Mouse (Mus musculus): ENCODE measurements at regions not wholly inside any gene's neighbourhood (a gene's known extent, or its start where the extent isn't known, plus 50 kb on each side); places are given as distances from the start of the nearest gene placed in this dataset.
"Not testable (repeated sequence)": the region's sequence is repeated elsewhere in the genome, so short reads cannot be mapped to it uniquely, and the experiment has no call there.

DNA sequence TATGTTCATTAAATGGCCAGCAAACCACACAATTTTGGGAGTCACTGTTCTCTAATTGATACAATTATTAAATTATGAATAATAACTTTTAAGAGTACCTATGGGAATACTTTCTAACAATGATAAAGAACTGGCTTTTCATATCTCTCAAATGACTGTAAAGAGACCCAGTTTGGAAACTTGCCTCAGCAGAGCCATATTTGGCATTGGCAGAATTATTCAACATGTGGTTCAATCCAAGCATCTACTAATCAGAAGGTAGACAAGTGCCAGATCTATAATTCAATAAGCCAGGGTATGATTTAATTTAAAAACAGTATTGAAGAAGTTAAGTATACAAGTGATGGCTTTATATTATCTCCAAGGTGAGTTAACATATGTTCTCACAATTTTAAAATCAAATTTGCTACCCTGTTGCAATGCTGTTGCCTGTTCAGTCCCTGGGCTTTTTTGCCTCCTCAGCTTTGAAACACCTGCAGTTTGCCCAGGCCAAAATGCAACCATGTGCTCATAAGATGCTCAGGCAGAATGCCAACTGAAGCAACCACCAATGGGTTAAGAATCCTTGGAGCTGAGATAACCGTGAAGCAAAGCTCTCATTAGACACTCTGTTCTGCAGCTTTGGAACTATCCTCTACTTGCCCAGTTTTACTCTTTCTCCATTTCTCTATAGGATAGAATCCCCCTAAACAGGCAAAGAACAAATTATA, 897.2 kb downstream of the Ets1 start:
- DNase-seq = no peak

DNA sequence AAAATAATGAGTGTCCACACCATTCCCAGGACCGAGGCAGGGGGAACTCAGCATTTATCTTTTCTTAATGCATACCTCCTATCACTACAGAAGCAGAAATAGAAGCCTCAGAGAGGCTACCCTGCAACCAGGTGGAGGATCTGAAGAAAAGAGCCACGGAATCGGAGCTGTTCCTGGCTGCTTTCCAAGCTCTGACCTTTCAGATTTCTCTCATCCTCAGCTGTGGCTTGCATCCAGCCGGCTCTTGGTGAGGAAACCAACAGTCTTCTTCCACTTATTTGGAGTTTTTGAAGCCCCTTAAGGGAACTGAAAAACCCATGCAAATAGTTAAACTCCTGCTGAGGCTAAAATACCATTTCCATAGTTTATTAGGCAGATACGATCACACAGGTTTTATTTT, 907.3 kb downstream of the Ets1 start:
- DNase-seq = no peak

DNA sequence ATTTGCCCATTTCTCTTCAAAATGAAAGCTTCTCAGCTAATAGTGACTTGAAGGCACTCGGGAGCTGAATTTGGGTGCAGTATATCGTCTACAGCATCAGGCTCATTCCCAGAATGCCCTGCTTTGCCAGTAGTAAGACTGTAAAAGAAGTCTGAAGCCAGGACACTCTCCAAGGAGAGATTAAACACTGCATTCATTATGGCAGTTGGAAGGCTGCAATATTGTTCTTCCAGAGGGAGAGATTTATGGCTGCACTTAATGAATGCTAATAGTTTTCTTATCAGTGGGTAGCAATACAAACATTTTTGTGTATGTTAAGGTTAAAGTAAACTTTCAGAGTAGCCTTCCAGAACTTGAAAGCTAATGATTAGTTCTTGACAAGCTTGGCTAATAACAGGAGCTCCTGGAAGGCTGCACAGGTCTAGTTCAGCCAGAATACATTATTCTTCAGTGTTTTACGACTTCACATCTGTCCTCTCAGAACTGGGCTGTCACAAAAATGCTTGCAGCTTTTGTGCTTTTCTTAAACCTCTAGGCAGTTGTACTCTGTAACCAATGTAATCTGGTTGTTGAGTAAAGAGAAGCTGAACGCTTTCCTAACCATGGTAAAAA, 910.2 kb downstream of the Ets1 start:
- no peak for DNase-seq

DNA sequence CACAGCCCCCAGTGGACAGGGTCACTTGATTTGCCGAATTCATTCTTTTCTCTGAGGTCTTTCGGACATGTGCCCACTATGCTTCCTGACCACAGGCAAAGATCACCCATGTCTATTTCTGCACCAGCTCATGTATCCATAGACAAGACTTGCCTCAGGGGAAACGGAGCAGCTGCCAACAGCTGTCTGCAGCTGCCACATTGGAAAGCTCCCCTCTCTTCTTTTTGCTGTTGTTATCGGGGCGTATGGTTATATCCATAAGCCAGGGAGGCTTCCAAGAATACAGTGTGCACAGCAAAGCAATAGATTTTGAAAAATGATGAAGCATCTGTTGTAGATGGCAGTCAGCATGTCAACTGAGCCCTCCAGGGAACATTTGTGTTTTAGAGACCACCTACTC, 913.4 kb downstream of the Ets1 start:
- no peak for DNase-seq

DNA sequence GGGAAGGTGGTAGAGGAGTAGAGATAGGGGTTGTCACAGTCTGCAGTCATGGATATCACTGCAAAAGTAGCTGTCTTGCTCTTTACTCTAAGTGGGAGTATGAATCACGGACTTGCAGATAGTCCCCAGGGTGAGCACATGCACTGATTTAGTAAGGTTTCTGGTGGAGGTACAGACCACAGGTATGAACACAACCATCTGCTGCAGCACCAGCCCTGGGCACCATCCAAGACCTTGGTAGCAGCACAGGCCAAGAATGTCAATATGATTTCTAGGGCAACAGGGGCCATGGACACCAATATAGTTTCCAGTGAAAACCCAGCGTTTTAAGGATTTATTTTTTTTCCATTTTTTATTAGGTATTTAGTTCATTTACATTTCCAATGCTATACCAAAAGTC, 913.7 kb upstream of the Kirrel3 start:
- no peak for DNase-seq

DNA sequence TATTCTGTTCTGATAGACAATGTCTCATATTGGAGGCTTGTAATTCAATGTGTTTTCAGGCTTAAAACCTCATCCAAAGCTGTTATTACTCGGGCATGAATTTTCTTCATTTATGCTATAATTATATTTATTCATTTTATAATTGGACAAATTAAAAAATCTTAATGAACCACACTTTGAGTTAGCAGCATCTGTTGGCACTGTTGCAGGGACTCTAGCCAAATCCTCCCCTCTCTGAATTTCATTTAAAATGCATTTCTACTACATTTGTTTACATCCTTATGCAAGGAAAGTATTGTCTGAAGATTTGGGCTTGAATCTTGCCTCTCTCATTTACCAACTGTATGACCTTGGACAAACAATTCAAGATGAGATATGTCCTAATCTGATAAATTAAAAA, 874.2 kb upstream of the Kirrel3 start:
- no peak for DNase-seq

DNA sequence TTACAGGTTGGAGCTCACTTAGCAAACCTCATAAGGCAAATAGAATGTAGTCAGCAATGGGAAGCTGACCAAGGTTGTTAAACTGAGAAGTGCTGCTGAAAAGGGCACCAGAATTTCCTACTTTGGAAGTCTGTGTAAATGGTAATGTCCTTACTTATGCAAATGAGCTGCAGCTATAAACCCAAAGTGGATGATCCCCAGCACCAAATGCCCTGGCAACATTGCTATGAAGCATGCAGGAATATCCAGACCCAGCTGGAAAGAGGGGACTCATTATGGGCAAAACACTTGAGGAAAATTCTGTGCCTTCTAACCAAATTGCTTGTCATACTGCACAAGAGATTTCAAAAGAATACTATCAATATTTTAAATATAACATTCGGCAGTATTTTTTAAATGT, 861.3 kb upstream of the Kirrel3 start:
- no peak for DNase-seq

DNA sequence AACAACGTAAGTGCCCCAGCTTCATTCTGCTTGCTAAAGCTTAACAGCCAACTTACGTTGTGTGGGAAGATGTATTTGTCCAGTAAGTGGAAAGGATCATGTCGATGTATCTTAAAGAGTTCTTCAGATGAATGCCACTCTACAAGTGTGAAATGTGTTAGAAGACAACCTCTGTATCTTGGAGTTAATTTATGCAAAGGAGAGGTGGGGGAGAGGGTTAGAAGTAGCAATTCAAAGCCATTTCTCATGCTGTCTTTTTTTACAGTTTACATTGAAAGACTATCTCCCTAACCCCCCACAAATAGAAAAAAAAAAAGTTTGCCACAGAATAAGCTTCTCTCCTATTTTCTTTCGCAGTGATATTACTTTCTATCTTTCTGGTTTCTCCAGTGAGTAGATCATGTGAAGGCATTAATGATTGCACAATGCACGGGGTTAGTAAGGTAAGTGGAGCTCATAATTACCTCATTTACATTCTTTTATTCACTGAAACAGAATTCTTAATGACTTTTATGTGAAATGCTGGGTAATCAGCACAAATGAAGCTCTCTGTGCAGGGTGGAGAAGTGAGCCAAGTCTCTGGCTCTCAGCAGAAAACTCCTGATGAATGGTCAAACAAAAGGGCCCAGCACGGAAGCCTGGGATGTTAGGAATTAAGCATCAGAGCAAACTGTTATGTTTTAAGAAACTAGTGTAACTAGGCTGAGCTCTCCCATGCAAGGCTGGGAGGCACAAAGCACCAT, 855.8 kb upstream of the Kirrel3 start:
- DNase-seq = peak; percentile 2

DNA sequence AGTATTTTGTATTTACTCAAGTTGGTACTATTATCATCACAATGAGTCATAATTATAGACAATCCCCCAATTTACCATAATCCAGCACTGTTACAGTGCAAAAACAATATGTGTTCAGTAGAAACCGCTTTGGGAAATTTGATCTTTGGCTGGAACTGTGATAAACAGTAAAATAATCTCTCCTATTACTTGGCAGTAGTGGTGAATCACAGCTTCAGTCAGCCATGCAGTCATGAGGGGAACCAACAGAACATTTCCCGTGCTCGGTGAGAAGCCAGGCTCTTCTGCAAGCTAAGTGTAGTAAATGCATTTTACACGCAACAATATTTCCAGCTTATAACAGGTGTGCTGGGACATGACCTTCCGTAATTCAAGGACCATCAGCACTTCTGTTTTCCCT, 822.7 kb upstream of the Kirrel3 start:
- DNase-seq = no peak

DNA sequence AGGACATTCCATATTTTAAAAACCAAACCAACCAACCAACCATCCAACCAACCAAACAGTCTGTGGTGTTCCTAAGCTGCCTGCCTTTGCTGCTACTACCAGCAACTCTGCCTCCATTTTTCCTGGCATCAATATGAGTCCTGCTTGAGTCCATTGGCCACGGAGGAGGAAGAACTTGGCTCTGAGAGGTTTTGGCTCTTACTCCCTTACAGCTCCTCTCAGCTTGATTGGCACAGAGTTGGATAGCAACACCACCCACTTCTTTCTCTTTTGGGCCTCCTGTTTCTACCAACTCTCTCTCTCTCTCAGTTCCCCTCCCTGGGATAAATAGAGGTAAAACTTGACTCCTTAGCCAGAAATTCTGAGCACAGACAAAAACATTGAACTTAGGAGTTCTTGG, 804.6 kb upstream of the Kirrel3 start:
- DNase-seq = no peak

DNA sequence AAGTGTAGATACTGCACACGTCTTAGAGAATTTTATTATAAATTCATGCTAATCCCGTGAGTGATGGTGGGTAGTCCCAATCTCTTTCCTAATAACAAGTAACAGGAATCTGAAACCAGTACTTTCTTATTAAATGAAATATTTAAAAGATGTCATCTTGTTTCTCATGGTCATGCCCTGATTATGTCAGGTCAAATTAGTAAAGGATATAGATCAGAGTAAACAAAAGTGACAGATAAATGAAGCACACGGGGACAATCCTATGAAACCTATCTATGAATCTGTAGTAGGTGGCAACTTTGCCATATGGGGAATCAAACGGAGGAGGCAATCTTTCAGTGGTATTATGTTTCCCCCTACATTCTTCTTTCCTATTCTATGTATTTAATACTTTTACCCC, 794.0 kb upstream of the Kirrel3 start:
- no peak for DNase-seq

DNA sequence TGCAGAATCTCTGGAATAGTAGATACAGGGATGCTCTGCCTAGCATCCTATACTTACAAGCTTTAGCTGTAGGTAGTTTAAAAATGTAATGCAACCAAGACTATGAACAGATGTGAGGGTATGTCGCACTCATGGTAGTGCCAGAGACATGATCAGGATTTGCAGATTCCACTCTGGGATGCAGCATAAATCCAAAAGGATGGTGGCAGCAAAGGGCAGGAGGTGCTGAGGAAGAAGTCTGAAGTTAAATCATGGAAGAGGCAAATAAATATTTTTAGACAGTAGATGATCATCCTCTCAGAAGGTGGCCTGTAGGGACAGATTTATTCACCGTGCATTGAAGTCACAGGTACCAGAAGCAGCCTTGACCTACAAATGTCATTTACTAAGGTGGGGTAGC, 768.1 kb upstream of the Kirrel3 start:
- no peak for DNase-seq

DNA sequence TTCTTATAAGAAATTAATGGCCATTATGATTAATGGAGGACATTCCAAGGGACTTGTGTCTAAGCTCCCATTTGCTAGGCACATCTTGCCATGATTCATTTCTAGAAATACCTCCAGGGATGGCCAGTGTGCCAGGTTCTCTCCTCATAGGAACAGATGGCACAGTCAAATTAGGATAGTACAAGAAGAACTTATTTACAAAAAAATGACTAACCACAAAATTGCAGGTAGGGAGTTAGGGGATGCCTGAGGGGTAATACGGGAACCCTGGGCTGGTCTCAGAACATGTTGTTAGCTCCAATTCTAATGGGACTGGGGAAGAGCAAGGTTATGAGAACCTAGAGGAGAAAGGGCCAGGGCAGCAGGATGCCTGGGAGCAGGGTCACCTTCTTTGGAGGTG, 760.9 kb upstream of the Kirrel3 start:
- no peak for DNase-seq

DNA sequence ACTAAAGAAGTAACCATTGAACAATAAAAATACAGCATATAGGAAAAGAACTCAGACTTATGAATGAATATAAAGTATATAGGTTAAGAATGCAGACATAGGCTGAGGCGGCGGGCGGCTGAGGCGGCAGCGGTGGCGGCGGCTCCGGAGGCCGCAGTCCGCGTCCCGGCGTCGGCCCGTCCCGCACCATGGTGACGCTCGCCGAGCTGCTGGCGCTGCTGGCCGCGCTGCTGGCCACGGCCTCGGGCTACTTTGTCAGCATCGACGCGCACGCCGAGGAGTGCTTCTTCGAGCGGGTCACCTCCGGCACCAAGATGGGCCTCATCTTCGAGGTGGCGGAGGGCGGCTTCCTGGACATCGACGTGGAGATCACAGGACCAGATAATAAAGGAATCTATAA, 757.6 kb upstream of the Kirrel3 start:
- not testable (repeated sequence) for DNase-seq

DNA sequence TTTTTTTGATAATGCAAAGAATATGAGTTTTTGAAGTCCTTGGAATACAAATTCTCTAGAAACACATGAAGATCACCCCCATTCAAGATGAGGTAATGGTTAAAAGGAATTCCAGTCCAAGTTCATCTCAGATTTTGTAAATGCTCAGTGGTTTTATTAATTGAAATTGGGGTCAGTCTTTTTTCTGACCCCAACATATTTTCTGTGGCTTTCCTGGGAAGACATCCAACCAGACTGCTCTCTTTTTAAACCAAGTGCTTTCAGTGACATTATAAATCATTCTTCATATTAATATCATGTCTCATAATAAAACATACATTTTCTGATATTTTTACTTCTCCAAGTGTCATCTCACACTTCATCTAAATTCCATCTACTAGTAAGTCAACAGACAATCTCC, 725.0 kb upstream of the Kirrel3 start:
- peak; percentile 4 for DNase-seq

DNA sequence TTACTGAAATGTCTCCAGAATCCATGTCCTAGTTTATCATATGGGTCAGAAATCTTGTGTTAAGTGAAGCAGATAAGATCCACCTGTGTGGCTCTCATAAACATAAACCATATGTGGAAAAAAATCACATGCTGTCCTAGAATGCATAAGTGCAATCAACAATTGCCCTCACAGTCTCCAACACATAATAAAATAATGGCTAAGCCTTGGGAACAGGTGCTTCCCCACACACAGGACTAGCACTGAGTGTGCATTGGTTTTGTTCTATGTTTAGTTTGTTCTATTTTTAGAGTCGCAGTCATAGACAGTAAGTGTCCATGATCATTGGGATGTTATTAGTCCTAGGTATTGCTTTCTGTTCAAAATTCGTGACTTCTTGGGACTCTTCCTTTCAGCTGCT, 719.5 kb upstream of the Kirrel3 start:
- no peak for DNase-seq

DNA sequence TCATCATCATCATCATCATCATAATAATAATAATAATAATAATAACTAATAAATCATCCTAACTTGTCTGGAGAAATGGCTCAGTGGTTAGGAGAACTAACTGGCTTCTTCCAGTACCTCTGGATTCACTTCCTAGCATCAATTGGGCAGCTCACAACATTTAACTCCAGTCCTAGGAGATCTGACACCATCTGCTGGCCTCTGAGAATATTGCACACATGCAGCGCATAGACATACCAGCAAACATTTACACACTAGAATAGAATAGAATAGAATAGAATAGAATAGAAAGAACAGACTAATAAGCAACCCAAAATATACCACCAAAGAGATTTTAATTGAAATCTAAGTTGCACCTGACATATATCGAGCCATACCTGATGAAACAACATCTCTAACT, 715.9 kb upstream of the Kirrel3 start:
- no peak for DNase-seq

DNA sequence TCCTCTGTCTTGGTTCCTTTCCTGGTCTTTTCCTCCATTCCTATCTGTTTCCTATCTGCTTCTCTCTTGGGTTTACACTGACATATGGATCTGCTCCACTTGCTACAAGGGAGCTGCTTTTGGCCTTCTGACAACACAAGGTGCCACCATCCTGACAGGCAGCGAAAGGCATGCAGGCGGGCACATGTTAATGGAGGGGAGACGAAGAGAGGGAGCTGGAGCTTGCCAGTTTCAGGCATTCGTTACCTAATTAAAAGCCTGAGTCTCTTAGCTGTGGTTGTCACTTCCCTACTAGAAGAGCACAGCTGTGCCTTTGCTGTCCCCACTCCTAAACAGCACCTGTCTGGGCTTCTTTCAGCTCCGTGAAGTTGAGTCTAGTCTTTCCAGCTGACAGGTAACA, 711.5 kb upstream of the Kirrel3 start:
- no peak for DNase-seq

DNA sequence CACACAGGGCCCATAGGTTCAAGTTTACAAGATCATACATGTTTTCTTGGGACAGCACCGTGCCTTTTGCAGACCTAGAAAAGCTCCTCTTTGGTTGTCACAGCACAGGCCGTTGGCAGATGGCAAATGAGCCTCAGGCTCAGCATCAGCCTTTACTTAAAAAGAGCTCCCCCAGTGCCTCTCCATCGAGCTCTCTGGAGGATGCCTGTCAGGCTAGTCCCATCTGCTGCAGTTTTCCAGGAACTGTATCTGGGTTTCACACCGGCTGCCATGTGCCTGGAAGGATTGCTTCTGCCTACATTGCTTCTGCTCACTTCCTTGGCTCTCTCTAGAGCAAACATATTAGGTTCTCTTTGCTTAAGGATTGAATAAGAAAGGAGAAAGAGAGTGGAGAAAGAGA, 695.1 kb upstream of the Kirrel3 start:
- DNase-seq = no peak

DNA sequence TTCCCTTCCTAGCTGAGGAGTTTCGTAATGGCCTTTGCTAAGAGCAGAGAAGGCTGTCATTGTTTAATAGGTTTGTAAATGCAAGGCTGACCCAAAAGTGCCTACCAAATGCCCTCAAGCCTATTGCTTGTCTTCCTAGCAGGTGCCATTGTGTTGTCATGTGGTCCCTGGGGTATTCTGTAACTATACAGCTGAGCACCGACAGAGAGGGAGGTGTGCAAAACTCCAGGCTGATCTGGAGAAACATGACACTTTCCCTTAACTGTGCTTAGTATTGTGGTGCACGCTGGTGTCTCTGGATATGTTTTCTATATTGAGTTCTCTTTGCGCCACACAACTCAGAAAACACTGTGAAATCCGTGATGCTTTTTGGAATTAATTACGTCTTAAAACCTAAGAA, 685.4 kb upstream of the Kirrel3 start:
- DNase-seq = no peak

DNA sequence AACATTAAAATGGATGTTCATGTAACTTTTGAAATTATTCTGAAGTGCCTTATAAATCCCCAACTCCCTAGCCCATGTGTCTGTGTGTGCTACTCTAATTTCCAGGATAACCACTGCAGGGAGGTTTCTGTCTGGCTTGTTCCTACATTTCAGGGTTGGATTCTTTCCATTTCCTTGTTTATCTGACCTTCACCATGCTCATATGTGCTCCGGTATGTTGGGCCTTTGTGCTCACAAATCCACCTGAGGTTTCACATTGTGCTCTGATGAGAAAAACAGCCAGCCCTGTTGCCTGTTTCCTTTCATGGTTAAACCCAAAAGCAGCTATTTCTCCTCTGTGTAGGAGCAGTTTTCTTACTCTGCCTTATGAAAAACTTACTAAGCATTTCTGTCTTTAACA, 684.9 kb upstream of the Kirrel3 start:
- DNase-seq = no peak

DNA sequence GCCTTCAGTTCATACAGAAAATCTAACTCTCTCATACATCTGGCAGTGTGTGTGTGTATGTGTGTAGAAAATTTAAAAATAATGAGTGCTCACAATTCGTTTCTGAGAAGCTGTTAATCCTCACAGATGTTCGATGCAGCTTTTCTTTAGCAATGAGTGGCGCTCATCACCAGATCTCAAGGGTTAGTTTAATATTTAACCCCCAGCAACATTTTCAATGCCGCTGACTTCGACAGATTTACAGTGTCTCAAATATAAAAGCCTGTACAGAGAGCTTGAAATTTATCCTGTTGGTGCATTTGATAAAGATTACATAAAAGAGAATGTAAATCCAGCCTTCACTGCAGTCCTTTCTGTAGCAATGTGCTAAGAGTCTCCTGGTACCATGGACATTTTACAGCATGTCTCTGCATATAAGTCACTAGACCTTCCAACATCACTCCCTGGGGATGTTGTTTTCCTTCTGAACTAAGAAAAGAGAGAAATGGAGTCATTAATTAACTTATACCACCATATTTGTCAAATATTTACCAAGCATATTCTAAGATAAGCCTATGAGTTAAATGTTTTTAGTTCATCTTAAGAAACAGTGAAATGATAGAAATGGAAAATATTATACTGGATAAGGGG, 670.8 kb upstream of the Kirrel3 start:
- DNase-seq = peak; percentile 24

DNA sequence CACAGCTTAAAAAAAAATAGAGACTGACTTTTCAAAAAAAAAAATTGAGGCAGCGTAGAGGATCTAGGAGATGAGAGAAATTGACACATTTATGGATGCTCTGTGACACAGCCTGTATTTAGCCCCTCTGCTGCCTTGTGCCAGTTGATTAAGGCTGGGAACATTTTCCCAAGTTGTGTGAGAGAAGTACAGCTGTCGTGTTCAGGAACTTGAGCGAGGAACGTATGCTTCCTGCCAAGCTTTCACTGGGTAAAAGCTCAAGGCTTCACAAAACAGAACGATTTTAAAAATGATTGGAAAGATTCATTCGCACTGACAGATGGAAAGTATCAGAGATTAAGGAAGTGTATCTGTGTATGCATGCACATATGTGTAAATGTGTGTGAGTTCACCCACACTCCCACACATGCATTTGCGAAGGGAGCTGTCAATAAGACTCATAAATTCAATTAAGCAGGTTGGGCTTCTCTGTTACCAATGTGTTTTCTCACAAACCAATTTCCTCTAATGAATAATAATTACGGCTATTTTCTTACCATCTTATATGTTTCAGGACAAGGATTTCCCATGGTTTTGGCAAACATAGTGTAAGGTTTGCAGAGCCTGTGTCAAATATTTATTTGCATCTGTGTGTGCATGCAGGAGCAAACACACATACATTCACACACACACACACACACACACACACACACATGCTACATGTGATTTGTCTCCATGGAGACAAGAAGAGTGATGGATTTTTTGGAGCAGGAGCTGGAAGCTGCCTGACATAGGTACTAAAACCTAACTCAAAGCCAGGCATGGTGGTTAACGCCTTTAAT, 662.9 kb upstream of the Kirrel3 start:
- no peak for DNase-seq
